Mouse (Mus musculus) myocyte (in vitro differentiated cells): ENCODE results near the gene Rnf217. TPM values are rescaled to one million over a fixed set of nuclear protein-coding genes. Genes with fewer than 3 reads are reported as not detected.
A peak's percentile ranks its signal among the peaks of the same experiment; 100 is the strongest.

Source experiments
- H3K27me3 ChIP-seq: one replicate; pipeline ENCODE4 v1.6.1; 2011; ENCODE audit not compliant: control insufficient read depth, insufficient read depth, insufficient read length
- H3K36me3 ChIP-seq: one replicate; pipeline ENCODE4 v1.6.1; 2011; ENCODE audit not compliant: control insufficient read depth, insufficient read depth
- H3K4me2 ChIP-seq: one replicate; pipeline ENCODE4 v1.6.1; 2011; ENCODE audit warnings: low read depth, control low read depth
- H3K4me3 ChIP-seq: one replicate; pipeline ENCODE4 v1.5.1; 2011; ENCODE audit warnings: mild to moderate bottlenecking, control low read depth, moderate library complexity
- H3K79me2 ChIP-seq: one replicate; pipeline ENCODE4 v1.6.1; 2011; ENCODE audit not compliant: control insufficient read depth, insufficient read depth
- H3ac ChIP-seq: one replicate; pipeline ENCODE4 v1.6.1; 2011; ENCODE audit not compliant: control insufficient read depth, insufficient read length
- CEBPB ChIP-seq: IDR thresholded peaks from 2 replicates; pipeline ENCODE4 v1.6.1; 2011; ENCODE audit warnings: mild to moderate bottlenecking, moderate library complexity; ENCODE audit not compliant: poor library complexity, insufficient read depth, severe bottlenecking
- E2F4 ChIP-seq: IDR thresholded peaks from one replicate; pipeline ENCODE4 v1.6.1; 2011; ENCODE audit warnings: mild to moderate bottlenecking, control low read depth, moderate library complexity; ENCODE audit not compliant: insufficient read depth
- MAX ChIP-seq: IDR thresholded peaks from one replicate; pipeline ENCODE4 v1.6.1; 2011; ENCODE audit warnings: low read depth, mild to moderate bottlenecking, control low read depth
- MYOD1 ChIP-seq, 3 experiments: IDR thresholded peaks; one replicate each; pipeline ENCODE4 v1.6.1; 2011; ENCODE audit warnings: control low read depth in 2 of 3, low read depth in 2 of 3, mild to moderate bottlenecking in 2 of 3, moderate library complexity in 1 of 3; ENCODE audit not compliant: insufficient read length in 2 of 3, control insufficient read depth in 1 of 3
- MYOG ChIP-seq, 3 experiments: IDR thresholded peaks; one replicate each; pipeline ENCODE4 v1.6.1; 2011; ENCODE audit warnings: control low read depth in 2 of 3, low read depth in 2 of 3, mild to moderate bottlenecking in 2 of 3; ENCODE audit not compliant: insufficient read length in 2 of 3, control insufficient read depth in 1 of 3, insufficient read depth in 1 of 3
- POLR2A ChIP-seq: IDR thresholded peaks from one replicate; pipeline ENCODE4 v1.6.1; 2011; ENCODE audit warnings: low read depth, mild to moderate bottlenecking, control low read depth, moderate library complexity; ENCODE audit not compliant: insufficient read length
- POLR2AphosphoS2 ChIP-seq: IDR thresholded peaks from one replicate; pipeline ENCODE4 v1.6.1; 2011; ENCODE audit warnings: low read depth, control low read depth; ENCODE audit not compliant: insufficient read length
- REST ChIP-seq: IDR thresholded peaks from one replicate; pipeline ENCODE4 v1.6.1; 2011; ENCODE audit warnings: mild to moderate bottlenecking, control low read depth, moderate library complexity; ENCODE audit not compliant: insufficient read depth, insufficient read length
- SRF ChIP-seq: IDR thresholded peaks from one replicate; pipeline ENCODE4 v1.6.1; 2011; ENCODE audit warnings: low read depth; ENCODE audit not compliant: control insufficient read depth, insufficient read length
- TCF12 ChIP-seq: IDR thresholded peaks from one replicate; pipeline ENCODE4 v1.6.1; 2011; ENCODE audit warnings: mild to moderate bottlenecking, control low read depth; ENCODE audit not compliant: poor library complexity, insufficient read depth, severe bottlenecking
- TCF3 ChIP-seq: IDR thresholded peaks from one replicate; pipeline ENCODE4 v1.6.1; 2011; ENCODE audit warnings: low read depth, control low read depth; ENCODE audit not compliant: insufficient read length
- USF1 ChIP-seq: IDR thresholded peaks from one replicate; pipeline ENCODE4 v1.6.1; 2011; ENCODE audit warnings: low read depth, mild to moderate bottlenecking, control low read depth, moderate library complexity
- polyA plus RNA-seq: library from polyadenylated mRNA; unstranded; fragments of >200 nt; fragmentation: generic; extraction: Trizol; gene quantifications from one replicate; pipeline ENCODE4 v1.2.1, GENCODE M21; 2012; ENCODE audit warnings: missing spikeins

Rnf217 gene
- 5.8 TPM for polyA plus RNA-seq

- Histone ChIP-seq H3K79me2 (peaks cover 43% of the 10 kb centered on the region), H3K4me3 (peak within 1 kb of the TSS; percentile 86), H3K4me2 (peak within 1 kb of the TSS; percentile 87), H3K27me3 (no peaks in the 10 kb centered on the region), H3K36me3 (no peaks in the 10 kb centered on the region), H3ac (peak within 1 kb of the TSS; percentile 93)
- TF ChIP-seq TCF3 (no peak), MYOD1 (IDR thresholded peaks at IDR 0.05; ENCODE audit: control insufficient read depth in 1 of 3, insufficient read length in 2 of 3, low read depth in 2 of 3) (peak in 1 of 3 experiments; percentile 42), MAX (no peak), POLR2A (peak; percentile 95), TCF12 (no peak), USF1 (no peak), E2F4 (no peak), POLR2AphosphoS2 (peak; percentile 90), CEBPB (no peak), SRF (no peak), REST (peak; percentile 15), MYOG (IDR thresholded peaks at IDR 0.05; ENCODE audit: control insufficient read depth in 1 of 3, insufficient read depth in 1 of 3, insufficient read length in 2 of 3, low read depth in 2 of 3) (peak in 1 of 3 experiments; percentile 31)
Measured at GRCm38 (mm10) chr10:31609066-31609961, at the start of gene Rnf217. Rnf217 (minus strand) TSS chr10:31609184.

GRCm38 (mm10) chr10:31647270-31647669, 38.3 kb upstream of the Rnf217 start:
- no peaks in the 10 kb centered on the region for H3K79me2 ChIP-seq
- no peaks in the 10 kb centered on the region for H3K27me3 ChIP-seq
- H3K36me3 ChIP-seq = no peaks in the 10 kb centered on the region
- H3K4me2 ChIP-seq = no peak overlapping the region
- no peak overlapping the region for H3K4me3 ChIP-seq
- H3ac ChIP-seq = no peak overlapping the region
- TF ChIP-seq REST = no peak
- TF ChIP-seq TCF3 = no peak
- no peak for TF ChIP-seq POLR2AphosphoS2
- no peak for TF ChIP-seq E2F4
- no peak for TF ChIP-seq TCF12
- TF ChIP-seq CEBPB = no peak
- TF ChIP-seq USF1 = no peak
- TF ChIP-seq MYOG (IDR thresholded peaks at IDR 0.05; ENCODE audit: control insufficient read depth in 1 of 3, insufficient read depth in 1 of 3, insufficient read length in 2 of 3, low read depth in 2 of 3) = no peak
- TF ChIP-seq MAX = no peak
- TF ChIP-seq SRF = no peak
- TF ChIP-seq MYOD1 (IDR thresholded peaks at IDR 0.05; ENCODE audit: control insufficient read depth in 1 of 3, insufficient read length in 2 of 3, low read depth in 2 of 3) = no peak
- no peak for TF ChIP-seq POLR2A

DNA sequence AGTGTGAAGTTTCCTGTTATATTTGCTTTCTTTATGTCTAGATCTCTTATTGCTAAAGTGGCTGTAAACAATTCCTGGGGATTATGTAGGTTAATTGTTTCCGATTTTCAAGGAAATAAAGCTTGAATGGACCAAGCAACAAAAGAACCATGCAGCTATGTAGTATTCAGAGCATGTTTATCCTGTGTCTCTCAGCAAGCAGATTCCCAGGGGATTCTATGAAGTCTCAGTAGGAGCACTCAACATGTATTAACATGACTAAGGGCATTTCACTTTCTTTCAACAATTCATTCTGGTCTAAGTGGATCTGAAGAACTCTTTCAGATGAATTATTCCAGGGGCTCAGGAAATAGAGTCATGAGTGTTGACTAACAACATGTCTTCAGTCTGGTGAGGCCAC, 37.1 kb upstream of the Rnf217 start:
- H3K4me2 ChIP-seq = no peak overlapping the region
- H3K27me3 ChIP-seq = no peaks in the 10 kb centered on the region
- TF ChIP-seq MYOD1 (IDR thresholded peaks at IDR 0.05; ENCODE audit: control insufficient read depth in 1 of 3, insufficient read length in 2 of 3, low read depth in 2 of 3) = no peak
- TF ChIP-seq MAX = no peak
- TF ChIP-seq POLR2A = no peak
- TF ChIP-seq USF1 = no peak
- no peak for TF ChIP-seq E2F4
- no peak for TF ChIP-seq REST
- no peak for TF ChIP-seq POLR2AphosphoS2
- TF ChIP-seq MYOG (IDR thresholded peaks at IDR 0.05; ENCODE audit: control insufficient read depth in 1 of 3, insufficient read depth in 1 of 3, insufficient read length in 2 of 3, low read depth in 2 of 3) = no peak
- no peak for TF ChIP-seq CEBPB
- no peak for TF ChIP-seq TCF12
- TF ChIP-seq SRF = no peak
- no peak for TF ChIP-seq TCF3
- no peaks in the 10 kb centered on the region for H3K36me3 ChIP-seq
- no peak overlapping the region for H3K4me3 ChIP-seq
- no peaks in the 10 kb centered on the region for H3K79me2 ChIP-seq
- no peak overlapping the region for H3ac ChIP-seq

GRCm38 (mm10) chr10:31635098-31635497, 26.1 kb upstream of the Rnf217 start:
- H3K79me2 ChIP-seq = no peaks in the 10 kb centered on the region
- TF ChIP-seq POLR2AphosphoS2 = no peak
- no peak for TF ChIP-seq REST
- no peak for TF ChIP-seq USF1
- no peaks in the 10 kb centered on the region for H3K36me3 ChIP-seq

More at GRCm38 (mm10) chr10:31635098-31635497, 26.1 kb upstream of the Rnf217 start:
- no peak overlapping the region for H3K4me3 ChIP-seq
- no peak overlapping the region for H3K4me2 ChIP-seq
- no peaks in the 10 kb centered on the region for H3K27me3 ChIP-seq
- H3ac ChIP-seq = no peak overlapping the region
